Mouse (Mus musculus): ENCODE measurements around the gene Cant1.

Cant1 gene

DNA sequence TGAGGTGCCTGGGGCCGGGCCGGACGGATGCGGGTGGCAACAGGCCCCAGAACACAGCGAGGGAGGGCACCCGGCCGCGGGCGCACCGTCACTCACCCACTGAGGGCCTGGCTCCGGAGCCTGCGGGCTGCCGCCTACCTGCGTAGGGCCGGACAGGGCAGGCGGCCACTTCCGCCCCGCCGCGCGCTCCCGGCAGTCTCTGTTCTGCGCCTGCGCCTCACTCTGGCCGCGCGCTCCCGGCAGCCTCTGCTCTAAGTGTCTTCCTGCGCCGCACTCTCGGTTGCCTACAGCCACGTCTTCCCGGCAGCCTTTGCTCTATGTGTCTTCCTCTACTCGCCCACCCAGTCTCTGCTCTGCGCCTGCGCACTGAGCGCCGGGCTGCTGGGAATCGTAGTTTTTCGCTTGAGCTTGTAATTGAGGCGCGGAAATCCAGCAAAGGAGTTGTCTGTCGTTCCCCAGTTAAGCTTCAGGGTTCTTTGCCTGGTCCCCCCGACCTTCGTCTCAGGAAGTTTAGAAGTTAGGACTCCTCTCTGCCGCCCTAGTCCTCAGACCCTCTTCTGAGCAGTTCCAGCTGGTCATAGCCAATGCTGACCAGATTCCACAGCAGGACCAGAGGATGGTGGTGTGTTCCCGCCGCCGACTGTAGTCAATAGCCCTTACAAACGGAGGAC lies at the start of gene Cant1:
Gene Cant1 (minus strand): TSS at position 253 of the 671 bp plus-strand sequence.
- peak; percentile 93 to 98 for DNase-seq (ENCODE audit: low spot score in 2 of 2)

DNA sequence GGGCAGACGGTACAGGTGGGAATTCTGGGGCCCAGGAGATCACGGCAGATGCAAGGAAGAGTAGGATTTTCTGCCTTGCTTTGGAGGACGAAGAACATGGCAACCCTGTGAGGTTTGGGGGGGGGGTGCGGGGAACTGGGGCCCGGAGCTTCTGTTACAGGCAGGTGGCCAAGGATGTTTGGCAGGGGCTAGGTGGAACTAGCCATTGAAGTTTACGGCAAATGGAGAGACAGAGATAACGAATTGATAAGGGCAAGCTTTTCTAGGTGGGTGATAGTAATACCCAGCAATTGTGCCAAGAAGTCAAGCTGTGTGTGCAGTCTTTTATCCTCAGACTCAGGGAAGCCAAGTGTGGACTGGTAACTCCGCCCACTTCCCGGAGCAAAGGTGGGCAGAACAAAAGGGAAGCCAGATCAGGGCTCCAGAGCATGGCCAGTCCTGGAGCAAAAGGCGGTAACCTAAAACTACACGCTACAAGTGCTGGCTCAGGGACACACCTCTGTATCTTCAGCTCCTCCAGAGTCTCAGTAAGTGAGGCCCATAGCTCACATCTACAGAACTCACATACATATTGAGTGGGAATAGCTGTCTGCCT lies 48.7 kb upstream of the Cant1 start:
- no peak for DNase-seq (ENCODE audit: low spot score in 2 of 2)

DNA sequence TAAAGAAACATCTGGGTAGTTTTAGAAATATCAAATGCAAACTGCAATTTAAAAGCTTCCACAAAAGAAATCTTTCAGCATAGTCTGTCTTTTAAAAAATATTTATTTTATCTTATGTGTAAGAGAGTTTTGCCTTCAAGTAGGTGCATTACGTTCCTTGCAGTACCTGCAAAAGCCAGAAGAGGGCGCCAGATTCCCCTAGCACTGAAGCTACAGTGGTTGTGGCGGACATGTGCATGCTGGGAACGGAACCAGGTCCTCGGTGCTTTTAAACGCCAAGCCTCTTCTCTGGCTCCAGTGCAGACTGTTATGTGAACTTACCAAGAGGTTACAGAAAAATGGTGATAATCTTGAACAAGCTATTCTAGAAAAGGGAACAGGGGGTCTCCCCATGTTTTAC lies 41.4 kb upstream of the Cant1 start:
- no peak for DNase-seq (ENCODE audit: low spot score in 2 of 2)

DNA sequence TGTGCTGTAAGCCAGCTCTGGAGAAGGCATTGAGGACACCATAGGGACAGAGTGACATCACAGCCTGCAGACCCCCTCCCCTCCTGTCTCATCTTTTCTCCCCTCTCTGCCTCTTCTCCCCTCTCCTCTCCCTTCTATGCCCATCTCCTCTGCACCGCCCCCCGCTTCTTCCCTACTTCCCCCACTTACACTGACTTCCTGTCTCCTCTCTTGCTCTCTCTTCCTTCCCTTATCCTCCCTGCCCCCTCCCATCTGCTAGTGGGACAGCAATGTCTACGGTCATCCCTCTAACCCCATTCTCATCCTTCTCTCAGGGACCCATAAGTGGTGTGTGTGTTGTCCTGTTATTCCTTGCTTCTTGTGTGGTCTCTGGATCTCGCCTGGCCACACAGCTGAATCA lies 40.6 kb upstream of the Cant1 start:
- no peak for DNase-seq (ENCODE audit: low spot score in 2 of 2)

DNA sequence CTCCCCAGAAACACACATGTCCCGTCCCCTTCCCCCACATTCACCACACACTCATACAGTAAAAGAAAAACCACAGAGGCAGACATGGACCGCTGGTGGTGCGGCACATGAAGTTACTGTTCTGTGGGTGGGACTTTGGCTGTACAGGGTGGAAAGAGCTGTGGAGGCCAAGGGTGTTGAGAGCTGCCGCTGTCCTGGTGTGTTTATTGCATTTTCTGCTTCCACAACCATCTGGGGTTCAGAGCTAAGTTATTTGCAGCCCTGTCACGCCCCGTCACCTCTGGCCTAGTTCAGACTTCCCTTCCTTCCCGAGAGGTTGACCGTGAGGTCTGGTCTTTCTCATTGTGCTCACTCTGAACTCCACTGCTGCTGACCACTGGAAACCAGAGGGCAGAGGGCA lies 40.2 kb upstream of the Cant1 start:
- no peak for DNase-seq (ENCODE audit: low spot score in 2 of 2)

DNA sequence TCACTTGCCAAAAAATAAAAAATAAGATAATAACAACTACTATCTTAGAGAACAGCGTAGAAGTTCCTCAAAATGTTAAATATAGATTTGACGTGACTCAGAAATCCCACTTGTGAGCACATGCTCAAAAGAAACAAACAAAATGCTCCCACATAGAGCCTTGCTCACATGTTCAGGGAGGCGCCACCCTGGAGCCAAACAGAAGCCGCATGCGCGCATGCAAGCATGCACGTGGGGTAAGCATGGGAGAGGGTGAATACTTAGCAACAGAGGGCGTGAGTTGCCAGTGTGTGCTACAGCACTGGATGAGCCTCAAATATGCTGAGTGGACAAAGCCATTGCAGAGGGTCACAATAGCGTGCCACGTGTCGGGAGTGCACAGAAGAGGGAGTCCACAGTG lies 38.1 kb upstream of the Cant1 start:
- DNase-seq (ENCODE audit: low spot score in 2 of 2) = no peak

DNA sequence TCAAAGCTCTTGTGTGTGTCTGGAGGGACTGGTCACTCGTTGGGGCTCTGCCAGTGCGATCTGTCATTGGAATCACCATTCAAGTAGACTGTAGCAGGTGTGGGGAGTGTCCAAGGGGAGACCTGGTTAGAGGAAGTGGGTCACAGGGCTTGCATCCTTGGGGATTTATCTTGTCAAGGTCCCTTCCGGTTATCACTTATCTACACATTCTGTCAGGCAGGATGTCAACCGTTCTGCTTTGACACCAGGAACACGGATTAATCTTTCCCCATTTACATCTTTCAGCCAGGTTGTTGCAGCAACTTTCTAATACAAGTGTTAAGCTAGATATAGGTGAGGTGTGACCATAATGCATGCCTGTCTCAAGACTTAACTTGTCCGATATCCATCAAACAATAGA lies 36.9 kb upstream of the Cant1 start:
- no peak for DNase-seq (ENCODE audit: low spot score in 2 of 2)

DNA sequence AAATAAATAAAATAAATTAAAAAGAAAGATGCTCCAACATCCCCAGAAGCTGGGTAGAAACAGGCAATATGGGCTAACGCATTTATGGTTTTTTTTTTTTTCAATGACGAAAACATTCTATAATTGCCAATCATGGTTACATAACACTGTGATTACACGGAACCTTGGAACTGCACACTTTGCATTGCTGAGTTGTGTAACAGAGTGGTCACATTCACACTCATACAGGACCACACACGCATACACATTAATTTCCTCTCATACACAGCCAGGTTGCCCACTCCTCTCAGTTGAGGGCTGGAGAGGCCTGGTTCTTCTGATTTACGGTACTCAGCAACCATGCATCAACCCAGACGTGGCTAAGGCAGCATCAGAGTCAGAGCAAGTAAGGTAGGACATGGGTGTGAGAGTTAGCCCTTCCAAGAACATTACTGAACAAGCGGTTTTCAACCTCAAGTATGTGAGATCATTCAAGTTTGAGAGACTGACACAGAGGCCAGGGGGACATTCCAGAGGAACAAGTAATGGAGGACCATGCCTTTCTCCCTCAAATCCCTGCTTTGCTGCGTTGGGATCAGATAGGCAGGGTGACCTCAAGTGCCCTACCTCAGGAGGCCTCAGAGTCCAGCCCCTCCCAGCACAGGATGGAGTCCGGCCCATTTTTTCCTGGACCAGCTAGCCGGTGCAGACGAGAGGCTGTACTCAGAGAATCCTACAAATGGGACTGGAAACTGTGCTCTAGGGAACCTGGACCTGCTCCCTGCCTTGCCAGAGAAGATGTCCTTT lies 35.2 kb upstream of the Cant1 start:
- no peak for DNase-seq (ENCODE audit: low spot score in 2 of 2)

DNA sequence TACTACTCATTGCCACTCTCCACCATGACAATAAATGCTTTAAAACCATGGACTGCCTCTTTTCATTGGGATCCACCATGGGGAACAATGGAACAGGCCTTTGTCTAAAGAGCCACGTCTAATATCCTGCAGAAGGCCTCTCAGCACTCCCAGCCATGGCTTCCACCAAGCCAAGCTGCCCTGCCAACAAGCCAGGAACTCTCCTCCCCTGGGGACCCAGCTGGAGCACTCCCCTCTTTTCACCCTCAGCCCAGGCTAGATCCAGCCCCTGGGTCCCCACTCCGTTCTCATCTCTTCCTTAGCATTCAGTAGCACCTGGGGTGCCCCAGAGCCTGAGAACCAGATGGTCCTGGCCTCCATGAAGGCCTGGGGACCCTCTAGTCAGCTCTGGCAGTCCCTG lies 34.1 kb upstream of the Cant1 start:
- no peak for DNase-seq (ENCODE audit: low spot score in 2 of 2)

DNA sequence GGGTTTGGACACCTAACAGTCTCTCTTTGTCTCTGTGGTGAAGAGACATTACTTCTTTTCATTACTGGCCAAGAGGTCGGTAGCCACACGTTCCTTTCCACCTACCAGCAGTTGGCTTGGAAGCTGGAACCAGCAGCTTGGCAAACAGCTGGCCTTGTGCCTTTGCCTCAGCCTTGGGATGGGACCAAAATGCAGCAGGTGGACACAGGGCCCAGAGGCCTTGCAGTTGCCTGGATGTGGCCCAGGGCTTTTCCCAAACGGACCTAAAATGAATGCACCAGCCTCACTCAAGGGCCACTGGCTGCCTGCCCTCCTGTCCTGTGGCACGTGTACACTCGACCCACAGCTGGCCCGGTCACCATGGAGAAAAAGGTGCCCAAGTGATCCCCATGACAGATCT lies 32.3 kb upstream of the Cant1 start:
- DNase-seq (ENCODE audit: low spot score in 2 of 2) = no peak

DNA sequence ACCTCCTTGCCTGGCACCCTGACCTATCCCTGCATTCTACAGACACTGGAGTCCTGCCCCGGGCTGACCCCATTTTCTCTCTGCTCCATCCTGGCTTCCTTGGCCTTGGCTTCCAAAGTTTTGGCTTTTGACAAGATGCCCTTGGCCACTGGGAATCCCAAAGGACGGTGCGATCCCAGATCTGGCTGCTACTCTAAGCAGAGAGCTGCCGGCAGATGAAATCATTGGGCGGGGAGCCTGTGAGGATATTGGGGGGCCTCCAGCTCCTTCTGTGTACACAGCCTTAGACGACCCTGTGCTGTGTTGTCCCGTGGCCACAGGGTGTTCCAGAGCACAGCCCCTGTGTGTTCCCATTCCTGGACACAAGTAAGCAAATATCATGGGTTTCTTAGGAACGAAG lies 29.5 kb upstream of the Cant1 start:
- no peak for DNase-seq (ENCODE audit: low spot score in 2 of 2)

DNA sequence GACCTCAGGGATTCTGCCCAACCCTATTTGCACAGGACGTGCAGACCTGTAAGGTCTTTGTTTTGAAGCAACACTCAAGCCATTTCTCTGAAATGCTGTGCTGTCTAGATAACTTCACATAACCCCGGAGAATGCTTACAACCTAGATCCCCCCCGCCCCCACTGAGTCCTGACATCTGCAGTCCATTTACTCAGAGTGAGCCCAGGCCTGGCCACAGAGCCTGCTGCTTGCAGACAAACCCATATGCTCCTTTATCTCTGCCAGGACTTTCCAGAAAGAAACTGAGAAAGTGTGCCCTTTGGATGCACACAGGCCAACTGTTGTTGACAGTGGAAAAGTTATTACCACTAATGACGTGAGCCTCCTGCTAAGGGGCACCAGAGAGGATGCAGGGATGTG lies 28.5 kb upstream of the Cant1 start:
- no peak for DNase-seq (ENCODE audit: low spot score in 2 of 2)

DNA sequence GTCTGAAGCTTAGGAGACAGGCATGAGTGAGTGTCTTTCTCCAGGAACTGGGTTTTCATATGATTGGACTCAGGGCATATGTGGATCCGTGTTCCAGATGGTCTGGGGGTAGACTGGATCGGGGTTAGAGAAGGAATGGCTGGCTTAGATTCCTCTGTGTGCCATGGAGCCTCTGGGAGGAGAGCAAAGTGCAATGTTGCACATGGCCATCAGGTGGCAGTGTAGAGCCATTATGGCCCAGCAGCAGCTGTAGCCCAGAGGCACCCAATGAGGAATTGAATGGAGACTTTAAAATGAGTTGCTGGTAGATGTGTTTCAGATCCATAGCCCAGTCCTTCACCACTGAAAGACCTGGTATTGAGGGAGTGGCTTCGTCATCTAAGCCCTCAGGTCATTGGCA lies 27.0 kb upstream of the Cant1 start:
- DNase-seq (ENCODE audit: low spot score in 2 of 2) = peak; percentile 44 to 59

DNA sequence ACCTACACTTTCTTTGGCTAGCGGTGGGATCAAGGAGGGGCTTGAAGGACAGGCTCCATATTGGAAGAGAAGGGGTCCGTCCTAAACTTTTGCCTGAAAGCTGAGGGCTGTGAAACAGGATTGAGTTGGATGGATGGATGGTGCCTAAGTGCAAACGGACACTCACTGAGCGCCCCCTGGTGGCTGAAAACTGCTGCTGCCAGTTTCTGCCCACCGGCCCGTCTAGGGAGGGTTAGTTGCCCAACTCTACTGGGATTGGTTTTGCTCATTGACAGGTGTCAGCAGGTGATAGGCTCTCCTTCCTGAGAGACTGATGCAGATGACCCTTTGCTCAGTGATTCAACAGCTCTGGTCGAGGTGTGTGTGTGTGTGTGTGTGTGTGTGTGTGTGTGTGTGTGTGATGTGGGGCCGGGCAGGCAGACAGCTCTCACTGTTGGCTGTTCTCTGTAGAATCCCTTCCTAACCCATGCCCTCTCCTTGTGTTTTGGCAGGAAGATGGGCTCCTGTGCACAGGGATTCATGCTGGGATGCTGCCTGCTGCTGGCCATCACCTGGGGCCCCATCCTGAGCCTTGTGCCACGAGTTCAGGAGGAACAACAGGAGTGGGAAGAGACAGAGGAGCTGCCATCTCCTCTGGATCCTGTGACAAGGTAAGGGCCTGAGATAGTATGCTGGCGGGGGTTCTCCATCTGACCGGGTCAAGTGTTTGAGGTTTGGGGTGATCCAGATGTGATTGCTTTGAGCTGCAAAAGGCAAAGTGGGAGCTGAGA lies 24.5 kb upstream of the Cant1 start:
- peak; percentile 47 to 59 for DNase-seq (ENCODE audit: low spot score in 2 of 2)

DNA sequence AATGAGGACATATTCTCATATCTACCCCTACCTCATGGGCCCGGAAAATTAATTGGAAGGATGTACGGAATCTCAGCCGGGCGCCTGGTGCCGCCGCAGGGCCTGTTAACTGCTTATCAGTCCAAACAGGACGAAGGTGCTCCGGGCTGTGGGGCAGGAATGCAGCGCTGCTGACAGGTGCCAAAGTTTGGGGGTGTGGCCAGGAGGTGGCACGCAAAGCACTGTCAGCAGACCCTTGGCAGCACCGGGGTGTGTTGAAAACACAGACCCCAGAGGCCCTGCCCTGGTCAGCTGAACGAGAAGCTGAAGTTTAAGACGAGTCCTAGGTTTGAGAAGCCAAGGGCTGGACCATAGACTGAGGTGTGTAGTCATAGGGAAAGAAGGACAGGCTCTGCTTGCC lies 23.8 kb upstream of the Cant1 start:
- DNase-seq (ENCODE audit: low spot score in 2 of 2) = no peak

DNA sequence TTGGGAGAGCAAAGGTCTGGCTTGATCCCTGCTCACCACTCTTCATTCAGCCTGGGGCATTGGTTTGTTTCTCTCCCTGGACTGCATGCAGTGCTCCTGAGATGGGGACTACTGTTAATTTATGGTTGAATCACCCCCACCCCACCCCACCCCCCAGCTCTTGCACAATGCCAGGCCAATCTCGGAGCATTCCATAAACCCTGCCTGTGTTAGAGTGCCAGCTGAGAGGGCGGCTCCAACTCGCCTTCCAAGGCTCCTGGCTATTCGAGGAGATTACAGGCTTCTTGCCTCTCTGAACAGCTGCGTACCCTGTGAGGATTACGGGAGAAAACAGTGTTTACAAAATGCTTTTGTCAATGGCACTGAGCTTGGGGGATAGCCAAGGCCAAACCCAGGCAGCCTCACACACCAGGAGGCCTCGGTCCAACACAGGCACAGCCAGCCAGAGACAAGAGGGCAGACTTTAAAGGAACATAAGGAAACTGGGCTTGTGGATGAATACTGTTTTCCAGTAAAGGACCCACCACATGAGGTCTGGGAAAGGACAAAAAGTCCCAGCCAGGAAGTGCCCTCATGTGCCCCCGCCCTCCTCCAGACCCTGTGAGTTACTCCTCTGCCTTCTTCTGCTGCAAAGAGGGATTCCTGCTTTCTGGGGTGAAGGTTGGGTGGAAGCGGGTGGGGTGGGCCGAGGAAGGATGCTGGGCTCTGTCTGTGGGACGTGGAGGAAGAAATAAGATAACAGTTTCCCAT lies 20.0 kb upstream of the Cant1 start:
- no peak for DNase-seq (ENCODE audit: low spot score in 2 of 2)

DNA sequence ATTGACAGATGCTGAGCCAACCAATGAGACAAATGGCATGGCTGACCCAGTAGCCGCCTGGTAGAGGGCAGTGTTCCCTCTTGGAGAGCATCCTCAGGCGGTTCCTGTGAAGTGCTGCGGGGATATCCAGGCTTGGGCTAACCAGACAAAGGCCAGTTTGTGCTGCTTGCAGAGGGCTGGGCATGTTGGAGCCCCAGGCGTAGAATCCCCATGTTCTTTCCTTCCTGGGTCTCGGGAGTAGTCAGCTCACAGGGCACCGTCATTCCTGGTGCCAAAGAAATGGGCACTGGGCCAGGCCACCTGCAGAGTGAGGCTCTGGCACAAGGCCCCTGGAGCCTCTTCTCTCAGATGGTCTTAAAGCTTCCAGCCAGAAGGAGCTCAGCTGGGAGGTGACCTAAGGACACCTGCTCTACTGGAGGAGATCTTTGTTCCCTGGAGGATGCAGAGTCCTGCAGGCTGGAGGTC lies 17.6 kb upstream of the Cant1 start:
- DNase-seq (ENCODE audit: low spot score in 2 of 2) = no peak

DNA sequence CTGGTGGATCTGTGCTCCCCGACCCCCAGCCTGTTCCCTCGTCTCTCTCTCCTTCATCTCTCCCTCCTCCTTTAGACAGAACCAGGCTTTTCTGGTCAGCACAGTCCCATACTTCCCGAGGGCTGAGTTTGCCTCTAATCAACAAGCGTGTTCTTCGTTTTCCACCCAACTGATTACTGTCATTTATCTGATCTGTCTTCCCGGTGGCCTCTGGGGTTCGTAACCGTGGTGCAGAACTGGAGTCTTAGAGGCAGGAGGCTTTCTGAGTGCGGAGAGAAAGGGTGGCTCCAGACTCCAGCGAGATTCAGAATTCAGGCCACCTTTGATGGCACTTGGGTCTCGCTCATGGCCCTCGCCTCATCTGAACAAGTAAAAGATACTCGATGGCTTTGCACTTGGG lies 15.2 kb upstream of the Cant1 start:
- DNase-seq (ENCODE audit: low spot score in 2 of 2) = no peak

DNA sequence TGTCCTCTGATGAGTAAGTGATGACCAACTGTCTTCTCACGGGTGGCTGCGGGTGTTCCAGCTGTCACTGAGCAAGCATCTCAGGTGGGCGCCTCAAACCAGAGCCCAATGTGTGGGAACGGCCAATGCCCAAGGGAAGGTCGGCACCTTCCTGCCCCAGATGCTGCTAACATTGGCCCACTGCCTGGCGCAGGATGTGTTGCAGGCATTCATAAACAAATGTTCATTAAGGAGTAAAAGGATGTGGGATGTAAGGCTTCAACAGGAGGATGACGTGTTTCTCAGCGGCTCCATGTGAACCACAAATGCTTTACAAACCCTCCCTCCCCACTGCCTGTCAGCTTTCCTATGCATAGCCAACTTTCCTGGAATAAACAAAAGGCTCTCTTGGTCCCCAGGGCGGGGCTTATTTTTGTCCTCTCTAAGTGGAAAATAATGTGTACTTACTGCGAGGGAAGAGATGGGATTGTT lies 14.5 kb upstream of the Cant1 start:
- DNase-seq (ENCODE audit: low spot score in 2 of 2) = no peak

DNA sequence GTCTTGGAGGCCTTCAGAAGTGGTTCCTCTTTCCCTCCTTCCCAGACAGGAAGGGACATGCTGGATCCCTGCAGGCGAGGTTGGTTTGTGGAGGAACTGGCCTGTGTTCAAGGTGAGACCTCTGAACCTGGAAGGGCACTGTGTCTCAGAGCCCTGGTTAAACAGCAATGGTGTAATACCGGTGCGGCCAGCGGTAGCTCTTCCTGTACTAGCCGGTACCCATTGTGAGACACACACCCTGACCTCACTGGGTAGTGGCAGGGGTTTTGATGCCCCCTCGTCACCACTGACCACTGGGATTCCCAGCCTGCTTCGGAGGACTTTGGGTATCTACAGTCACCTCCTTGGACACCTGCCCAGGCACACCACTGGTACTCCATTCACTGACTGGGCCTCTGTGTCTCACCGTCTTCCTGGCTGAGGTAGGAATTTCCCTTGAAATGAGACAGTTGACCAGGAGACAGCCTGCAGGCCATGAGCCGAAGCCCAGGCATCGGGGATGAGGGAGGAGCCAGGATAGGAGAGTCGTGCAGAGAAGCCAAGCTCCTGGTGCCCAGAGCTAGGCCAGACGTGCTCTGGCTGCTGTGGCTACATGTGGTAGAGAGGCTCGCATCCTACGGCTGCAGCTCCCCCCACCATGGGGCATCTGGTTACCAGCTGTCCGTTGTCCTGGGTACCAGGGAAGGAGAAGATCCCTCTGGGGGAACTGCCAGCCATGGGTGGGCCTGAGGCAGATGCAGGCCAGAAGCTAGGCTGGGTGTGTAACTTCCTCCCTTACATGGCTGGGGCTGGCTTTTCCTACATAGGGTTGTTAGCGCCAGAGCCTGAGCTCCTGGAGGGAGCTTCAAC lies 12.4 kb upstream of the Cant1 start:
- DNase-seq (ENCODE audit: low spot score in 2 of 2) = no peak

Measured in frontal cortex, postnatal 25 days (tissue).